Mouse (Mus musculus): ENCODE data around the gene Ovch2.

Gene Ovch2

GRCm38 (mm10) chr7:107745111-107745510 lies 55.9 kb downstream of the Ovch2 start:
- CTCF ChIA-PET: no interaction called here

DNA sequence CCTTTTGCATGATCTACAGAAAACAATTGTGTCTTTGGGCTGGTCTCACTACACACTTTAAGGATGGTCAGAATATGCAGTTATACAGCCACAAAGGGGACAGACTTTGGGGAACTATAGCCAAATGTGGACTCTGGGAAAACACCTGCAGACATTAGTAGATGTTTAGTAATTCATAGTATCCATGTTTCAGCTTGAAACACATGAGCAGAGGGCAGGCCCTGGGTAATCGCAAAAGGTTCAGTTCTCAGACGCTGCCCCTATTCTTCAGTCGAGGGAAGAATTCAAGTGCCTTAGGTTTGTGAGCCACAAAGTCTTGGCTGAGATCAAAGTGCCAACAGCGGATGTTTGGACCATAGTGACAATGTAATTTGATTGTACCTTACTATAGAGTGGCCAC lies 56.6 kb downstream of the Ovch2 start:
- CTCF ChIA-PET: no interaction called here

GRCm38 (mm10) chr7:107742963-107743465 lies 58.0 kb downstream of the Ovch2 start:
- CTCF ChIA-PET: no interaction called here

GRCm38 (mm10) chr7:107738726-107739125 lies 62.3 kb downstream of the Ovch2 start:
- CTCF ChIA-PET: no interaction called here

DNA sequence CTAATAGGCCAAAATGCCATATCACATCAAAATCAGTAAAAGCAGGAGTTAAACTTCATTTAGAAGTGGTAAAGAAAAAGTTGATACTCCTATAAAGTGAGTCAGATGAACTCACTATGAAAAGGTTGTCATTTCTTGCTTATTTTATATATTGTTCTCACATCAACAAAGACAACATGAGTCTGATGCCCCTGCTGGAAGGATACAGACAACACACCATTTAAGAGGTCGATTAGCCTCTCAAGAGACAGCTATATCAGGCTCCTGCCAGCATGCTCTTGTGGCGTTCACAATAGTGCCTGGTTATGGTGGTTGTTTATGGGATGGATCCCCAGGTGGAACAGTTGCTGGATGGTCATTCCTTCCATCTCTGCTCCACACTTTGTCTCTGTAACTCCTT lies 67.8 kb downstream of the Ovch2 start:
- CTCF ChIA-PET: no interaction called here
